Mouse (Mus musculus): ENCODE data around the gene Klhl31.

Gene Klhl31

DNA sequence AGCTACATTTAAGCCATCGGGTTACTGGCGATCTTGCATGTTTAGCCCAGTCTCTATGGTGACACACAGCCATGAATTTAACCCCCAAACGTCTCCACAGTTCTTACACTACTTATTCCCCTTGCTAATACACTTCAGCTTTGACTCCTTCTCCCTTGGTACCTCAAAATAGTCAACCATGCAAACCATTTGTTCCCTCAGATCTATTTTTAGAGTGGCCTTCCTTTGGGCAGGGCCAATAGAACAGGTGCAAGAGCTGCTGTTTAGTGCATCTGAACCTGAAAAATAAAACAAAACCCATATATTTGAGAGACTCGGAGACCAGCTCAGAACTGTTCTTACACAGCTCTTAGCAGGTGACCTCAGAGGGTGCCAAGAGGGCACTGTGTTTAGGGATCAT is 20.4 kb upstream of the Klhl31 start:
- Histone ChIP-seq H3K36me3 (ENCODE audit: control insufficient read depth, insufficient read depth, low read length, poor library complexity, severe bottlenecking) (no peaks in the 10 kb centered on the region), H3K27me3 (ENCODE audit: control insufficient read depth, insufficient read depth, low read length, poor library complexity, severe bottlenecking) (no peaks in the 10 kb centered on the region)
- DNase-seq (ENCODE audit: low read depth, low spot score), result no peak

DNA sequence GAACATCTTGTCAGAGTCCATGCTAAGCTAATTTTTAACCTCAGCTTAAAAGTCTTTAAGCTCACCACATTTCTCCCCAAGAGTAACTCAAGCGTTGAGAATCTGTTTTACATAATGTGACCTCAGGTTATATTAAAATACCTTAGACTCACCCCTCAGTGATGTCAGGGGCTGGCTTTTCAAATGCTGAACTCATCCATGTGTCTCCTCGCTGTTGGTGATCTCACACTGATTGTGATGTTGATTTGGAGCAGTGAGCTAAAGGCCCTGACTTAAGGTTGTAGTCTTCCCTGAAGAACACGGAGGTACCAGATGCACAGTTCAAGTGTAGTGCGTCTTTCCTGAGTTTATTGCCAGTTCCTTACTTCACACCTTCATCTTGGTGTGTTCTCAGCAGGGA is 19.5 kb upstream of the Klhl31 start:
- no peaks in the 10 kb centered on the region for H3K36me3 ChIP-seq (ENCODE audit: control insufficient read depth, insufficient read depth, low read length, poor library complexity, severe bottlenecking)
- DNase-seq (ENCODE audit: low read depth, low spot score), result peak; percentile 50
- no peaks in the 10 kb centered on the region for H3K27me3 ChIP-seq (ENCODE audit: control insufficient read depth, insufficient read depth, low read length, poor library complexity, severe bottlenecking)

DNA sequence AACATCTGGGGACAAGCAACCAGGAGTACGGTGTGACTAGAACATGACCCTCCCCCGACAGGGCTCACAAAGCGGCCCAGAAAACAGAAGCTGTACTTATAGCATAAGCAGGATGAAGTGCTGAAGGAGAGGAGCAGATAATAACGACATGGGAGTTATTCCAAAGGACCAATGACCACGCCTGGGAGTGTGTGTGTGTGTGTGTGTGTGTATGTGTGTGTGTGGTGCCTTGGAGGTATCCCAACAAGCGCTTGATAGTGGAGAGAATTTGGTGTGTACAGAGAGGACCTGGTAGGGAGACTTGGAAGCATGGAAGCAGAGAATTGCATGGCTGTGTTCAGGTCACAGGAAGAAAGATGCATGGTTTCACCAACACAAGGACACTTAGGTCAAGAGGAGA is 18.5 kb upstream of the Klhl31 start:
- Histone ChIP-seq H3K27me3 (ENCODE audit: control insufficient read depth, insufficient read depth, low read length, poor library complexity, severe bottlenecking) (no peaks in the 10 kb centered on the region), H3K36me3 (ENCODE audit: control insufficient read depth, insufficient read depth, low read length, poor library complexity, severe bottlenecking) (no peaks in the 10 kb centered on the region)

DNA sequence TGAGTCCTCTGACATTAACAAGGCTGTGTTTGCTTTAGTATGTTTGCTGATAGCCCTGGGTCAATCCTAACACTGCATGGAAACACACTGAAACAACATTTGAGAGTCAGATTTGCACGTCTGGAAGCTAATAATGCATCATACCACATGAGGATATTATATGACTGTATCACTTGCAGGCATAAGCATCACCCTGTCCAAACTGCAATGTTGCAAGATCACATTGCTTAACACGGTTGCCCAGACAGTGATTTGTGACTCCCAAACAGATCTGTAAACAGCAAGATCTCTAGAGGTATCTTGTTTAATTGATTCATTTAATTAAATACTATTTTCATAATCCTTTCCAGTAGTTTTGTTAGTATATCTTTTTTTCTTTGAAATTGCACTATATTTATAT is 17.9 kb upstream of the Klhl31 start:
- no peaks in the 10 kb centered on the region for H3K27me3 ChIP-seq (ENCODE audit: control insufficient read depth, insufficient read depth, low read length, poor library complexity, severe bottlenecking)
- no peak for DNase-seq (ENCODE audit: low read depth, low spot score)

More for the DNA sequence above, 18.5 kb upstream of the Klhl31 start:
- DNase-seq (ENCODE audit: low read depth, low spot score), result no peak

DNA sequence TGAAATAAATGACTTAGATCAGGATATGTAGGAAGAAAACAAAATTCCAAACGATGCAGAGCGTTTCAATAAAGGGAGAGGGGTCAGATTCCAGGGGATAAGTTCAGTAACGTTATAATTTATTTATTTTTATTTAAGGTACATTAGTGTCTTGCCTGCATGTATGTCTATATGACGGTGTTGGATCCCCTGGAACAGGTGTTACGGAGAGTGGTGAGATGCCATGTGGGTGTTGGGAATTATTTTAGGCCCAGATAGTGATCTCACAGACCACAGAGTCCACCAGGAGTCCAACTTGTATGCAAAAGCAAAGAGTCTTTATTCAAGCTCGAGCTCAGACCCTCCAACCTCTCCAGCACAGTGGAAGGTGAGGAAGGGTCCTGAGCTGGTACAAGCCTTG is 16.2 kb upstream of the Klhl31 start:
- no peak for DNase-seq (ENCODE audit: low read depth, low spot score)
- Histone ChIP-seq H3K27me3 (ENCODE audit: control insufficient read depth, insufficient read depth, low read length, poor library complexity, severe bottlenecking) (no peaks in the 10 kb centered on the region), H3K36me3 (ENCODE audit: control insufficient read depth, insufficient read depth, low read length, poor library complexity, severe bottlenecking) (no peaks in the 10 kb centered on the region)

More for the DNA sequence above, 17.9 kb upstream of the Klhl31 start:
- H3K36me3 ChIP-seq (ENCODE audit: control insufficient read depth, insufficient read depth, low read length, poor library complexity, severe bottlenecking), result no peaks in the 10 kb centered on the region

DNA sequence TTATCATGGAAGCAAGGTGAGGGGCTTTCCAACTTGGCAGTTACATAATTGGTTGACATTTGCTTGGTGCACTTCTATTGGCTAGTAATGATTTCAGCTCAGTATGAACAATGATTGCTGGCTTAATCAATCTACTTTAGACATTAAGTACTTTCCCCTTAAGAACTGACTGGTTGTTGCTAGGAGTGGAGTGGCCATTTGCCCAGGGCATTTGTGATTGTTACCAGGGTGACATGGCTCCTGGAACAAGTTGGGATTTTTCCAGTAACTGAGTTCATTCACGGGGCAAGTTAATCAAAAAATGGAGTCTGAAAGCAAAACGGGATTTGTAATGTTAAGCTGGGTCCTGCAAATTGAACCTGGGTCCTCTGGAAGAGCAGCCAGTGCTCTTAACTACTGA is 15.8 kb upstream of the Klhl31 start:
- DNase-seq (ENCODE audit: low read depth, low spot score), result no peak
- no peaks in the 10 kb centered on the region for H3K27me3 ChIP-seq (ENCODE audit: control insufficient read depth, insufficient read depth, low read length, poor library complexity, severe bottlenecking)
- H3K36me3 ChIP-seq (ENCODE audit: control insufficient read depth, insufficient read depth, low read length, poor library complexity, severe bottlenecking), result no peaks in the 10 kb centered on the region

DNA sequence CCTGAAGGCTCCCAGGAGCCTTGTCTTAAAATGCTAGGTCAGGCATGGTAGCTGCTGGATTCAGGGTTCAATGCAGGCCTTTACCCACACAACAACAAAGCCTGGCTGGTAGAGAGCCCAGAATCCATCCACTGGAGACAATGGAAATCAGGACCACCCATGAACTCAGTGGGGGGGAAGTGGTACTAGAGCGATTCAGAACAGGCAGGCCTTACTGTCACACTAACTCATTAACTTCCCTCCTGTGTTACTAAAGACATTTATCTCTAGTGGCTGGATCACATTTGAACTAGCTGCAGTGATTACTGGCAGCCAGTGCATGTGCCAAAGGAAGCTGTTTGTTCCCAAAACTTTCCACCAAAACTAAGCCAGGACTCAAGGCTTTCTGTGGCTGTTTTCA is 13.4 kb upstream of the Klhl31 start:
- no peaks in the 10 kb centered on the region for H3K36me3 ChIP-seq (ENCODE audit: control insufficient read depth, insufficient read depth, low read length, poor library complexity, severe bottlenecking)
- no peak for DNase-seq (ENCODE audit: low read depth, low spot score)
- no peaks in the 10 kb centered on the region for H3K27me3 ChIP-seq (ENCODE audit: control insufficient read depth, insufficient read depth, low read length, poor library complexity, severe bottlenecking)

DNA sequence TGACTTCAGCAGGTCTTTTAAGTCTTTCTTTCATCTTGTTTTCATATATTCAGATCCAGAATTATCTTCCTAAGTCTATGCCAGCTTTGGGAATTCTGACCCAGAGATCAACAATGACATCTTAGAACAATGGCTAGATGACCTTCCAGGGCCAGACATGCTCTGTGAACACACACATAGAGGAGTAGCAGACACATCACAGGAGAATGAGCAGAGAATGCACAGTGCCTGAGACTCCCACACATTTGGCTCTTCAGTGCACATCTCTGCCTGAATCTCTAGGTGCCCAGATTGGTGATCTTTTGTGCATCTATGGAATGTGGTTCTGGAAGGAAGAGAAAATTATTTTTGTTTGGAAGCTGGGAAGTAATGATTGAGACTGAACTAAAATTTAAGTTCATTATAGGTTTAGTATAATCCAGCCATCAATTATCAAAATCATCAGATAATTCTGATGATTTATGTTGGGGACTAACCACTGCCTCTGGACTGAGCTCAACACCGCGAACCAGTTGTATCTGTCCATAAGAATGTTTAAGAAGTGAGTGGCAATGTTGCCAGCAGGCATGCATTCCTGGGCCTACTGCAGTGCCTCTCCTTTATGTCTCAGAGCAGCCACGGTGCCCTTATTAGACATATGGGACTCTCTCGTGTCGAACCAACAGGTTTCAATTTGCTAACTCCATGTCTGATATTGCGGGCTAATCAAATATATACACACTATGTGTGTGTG is 12.8 kb upstream of the Klhl31 start:
- Histone ChIP-seq H3K36me3 (ENCODE audit: control insufficient read depth, insufficient read depth, low read length, poor library complexity, severe bottlenecking) (no peaks in the 10 kb centered on the region), H3K27me3 (ENCODE audit: control insufficient read depth, insufficient read depth, low read length, poor library complexity, severe bottlenecking) (no peaks in the 10 kb centered on the region)
- no peak for DNase-seq (ENCODE audit: low read depth, low spot score)

DNA sequence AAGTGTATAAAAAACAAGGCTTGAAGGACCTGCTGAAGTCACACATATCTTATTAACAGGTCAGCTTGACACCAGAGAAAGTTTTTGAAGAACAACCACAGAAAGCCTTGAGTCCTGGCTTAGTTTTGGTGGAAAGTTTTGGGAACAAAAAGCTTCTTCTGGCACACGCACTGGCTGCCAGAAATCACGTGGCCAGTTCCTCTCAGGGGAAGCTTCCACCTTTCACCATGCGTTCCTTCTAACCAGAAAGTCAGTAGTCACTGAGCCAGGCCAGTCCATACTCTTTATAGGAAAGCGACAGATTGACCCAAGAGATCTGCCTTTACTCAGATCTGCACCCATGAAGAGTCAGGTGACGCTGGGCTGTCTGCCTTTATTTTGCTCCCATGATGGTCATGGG is 12.1 kb upstream of the Klhl31 start:
- Histone ChIP-seq H3K36me3 (ENCODE audit: control insufficient read depth, insufficient read depth, low read length, poor library complexity, severe bottlenecking) (no peaks in the 10 kb centered on the region), H3K27me3 (ENCODE audit: control insufficient read depth, insufficient read depth, low read length, poor library complexity, severe bottlenecking) (no peaks in the 10 kb centered on the region)
- DNase-seq (ENCODE audit: low read depth, low spot score), result no peak

DNA sequence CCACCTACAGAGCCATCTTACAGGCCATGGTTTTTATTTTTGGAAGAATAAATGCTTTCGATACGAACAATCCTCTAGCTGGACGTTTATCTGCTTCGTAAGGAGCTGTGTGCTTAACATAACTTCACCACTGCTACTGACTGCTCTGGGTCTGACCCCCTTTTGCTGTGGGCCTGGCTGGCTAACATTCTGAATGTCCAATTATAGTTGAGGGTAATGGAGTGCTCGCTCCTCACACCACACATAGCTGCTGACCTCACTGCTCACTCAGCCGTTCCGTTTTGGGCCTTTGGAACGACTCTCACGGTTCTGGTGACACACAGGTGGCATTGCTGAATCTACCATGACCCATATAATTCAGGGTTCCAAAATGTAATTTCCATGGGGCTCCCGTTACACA is 7.6 kb upstream of the Klhl31 start:
- H3K36me3 ChIP-seq (ENCODE audit: control insufficient read depth, insufficient read depth, low read length, poor library complexity, severe bottlenecking), result no peaks in the 10 kb centered on the region
- H3K27me3 ChIP-seq (ENCODE audit: control insufficient read depth, insufficient read depth, low read length, poor library complexity, severe bottlenecking), result no peaks in the 10 kb centered on the region
- no peak for DNase-seq (ENCODE audit: low read depth, low spot score)

DNA sequence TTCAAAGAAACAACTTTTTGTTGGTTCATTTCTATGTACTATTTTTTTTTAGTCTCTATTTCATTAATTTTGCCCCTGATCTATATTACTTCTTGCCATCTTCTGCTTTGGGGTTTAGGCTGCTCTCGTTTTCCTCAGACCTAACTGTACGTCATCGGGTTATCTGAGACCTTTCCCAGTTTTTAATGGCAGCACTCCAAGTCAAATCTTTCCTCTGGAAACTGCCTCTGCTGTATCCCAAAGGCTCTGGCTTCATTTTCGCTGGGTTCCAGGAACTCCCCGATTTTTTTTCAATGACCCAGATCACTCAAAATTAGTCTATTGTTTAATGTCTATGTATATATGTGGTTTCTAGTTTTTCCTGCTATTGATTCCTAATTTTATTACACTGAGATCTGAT is 6.6 kb upstream of the Klhl31 start:
- DNase-seq (ENCODE audit: low read depth, low spot score), result no peak
- Histone ChIP-seq H3K27me3 (ENCODE audit: control insufficient read depth, insufficient read depth, low read length, poor library complexity, severe bottlenecking) (no peaks in the 10 kb centered on the region), H3K36me3 (ENCODE audit: control insufficient read depth, insufficient read depth, low read length, poor library complexity, severe bottlenecking) (no peaks in the 10 kb centered on the region)

DNA sequence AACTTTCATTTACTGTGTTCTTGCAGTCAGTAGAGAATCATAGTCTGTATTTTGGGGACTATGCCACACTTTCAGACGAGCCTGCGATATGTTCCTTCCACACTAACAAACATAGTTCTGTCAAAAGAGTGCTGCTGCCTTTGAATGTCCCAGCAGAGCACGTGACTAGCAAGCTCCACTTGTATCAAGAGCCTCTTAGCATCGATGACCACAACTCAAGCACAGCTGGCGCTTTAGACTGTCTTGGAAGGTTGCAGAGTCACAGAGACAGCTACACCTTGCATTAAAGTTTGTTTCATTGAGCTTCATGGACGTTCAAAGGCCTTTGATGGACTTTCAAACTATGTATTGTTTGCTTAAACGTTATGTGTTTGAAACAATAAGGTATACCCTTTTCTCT is 5.5 kb upstream of the Klhl31 start:
- no peak for DNase-seq (ENCODE audit: low read depth, low spot score)
- no peaks in the 10 kb centered on the region for H3K36me3 ChIP-seq (ENCODE audit: control insufficient read depth, insufficient read depth, low read length, poor library complexity, severe bottlenecking)
- H3K27me3 ChIP-seq (ENCODE audit: control insufficient read depth, insufficient read depth, low read length, poor library complexity, severe bottlenecking), result no peaks in the 10 kb centered on the region

DNA sequence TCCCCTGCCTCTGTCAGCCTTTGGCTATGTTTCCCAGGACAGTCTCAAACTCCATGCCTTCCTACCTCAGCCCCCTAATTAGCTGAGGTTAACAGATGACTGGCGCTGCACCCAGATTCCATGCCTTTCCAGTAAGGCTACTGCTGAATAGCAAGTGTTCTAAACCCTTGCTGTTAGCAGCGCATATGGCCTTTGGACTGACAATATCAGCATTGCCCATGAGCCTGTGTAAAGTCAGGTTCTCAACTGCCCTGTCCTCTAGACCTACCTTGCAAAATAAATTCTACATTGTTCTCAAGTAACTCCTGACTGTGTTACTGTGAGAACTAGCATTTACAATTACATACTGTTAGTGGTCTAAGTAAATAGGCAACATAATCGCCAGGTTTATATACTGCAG is 3.9 kb upstream of the Klhl31 start:
- H3K36me3 ChIP-seq (ENCODE audit: control insufficient read depth, insufficient read depth, low read length, poor library complexity, severe bottlenecking), result no peaks in the 10 kb centered on the region
- DNase-seq (ENCODE audit: low read depth, low spot score), result no peak
- no peaks in the 10 kb centered on the region for H3K27me3 ChIP-seq (ENCODE audit: control insufficient read depth, insufficient read depth, low read length, poor library complexity, severe bottlenecking)

DNA sequence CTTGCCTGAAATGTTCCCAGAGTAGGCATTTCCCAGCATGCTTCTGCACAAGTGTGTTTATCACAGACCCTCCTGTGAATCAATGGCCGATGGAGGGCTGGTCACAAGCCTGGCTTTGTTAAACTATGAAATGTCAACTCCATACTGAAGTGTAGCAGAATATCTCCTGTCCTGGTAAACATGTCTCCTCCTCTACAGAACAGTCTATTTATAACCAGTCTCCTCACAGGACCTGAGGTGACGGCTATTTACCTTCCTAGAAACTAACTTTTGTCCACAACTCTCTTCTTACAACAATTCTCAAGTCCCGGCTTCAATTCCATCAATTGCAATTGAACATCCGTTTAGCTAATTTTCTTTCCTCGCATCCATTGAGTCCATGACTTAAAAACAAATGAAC is 297 bp upstream of the Klhl31 start:
- Histone ChIP-seq H3K36me3 (ENCODE audit: control insufficient read depth, insufficient read depth, low read length, poor library complexity, severe bottlenecking) (no peaks in the 10 kb centered on the region), H3K27me3 (ENCODE audit: control insufficient read depth, insufficient read depth, low read length, poor library complexity, severe bottlenecking) (no peaks in the 10 kb centered on the region)
- no peak for DNase-seq (ENCODE audit: low read depth, low spot score)

DNA sequence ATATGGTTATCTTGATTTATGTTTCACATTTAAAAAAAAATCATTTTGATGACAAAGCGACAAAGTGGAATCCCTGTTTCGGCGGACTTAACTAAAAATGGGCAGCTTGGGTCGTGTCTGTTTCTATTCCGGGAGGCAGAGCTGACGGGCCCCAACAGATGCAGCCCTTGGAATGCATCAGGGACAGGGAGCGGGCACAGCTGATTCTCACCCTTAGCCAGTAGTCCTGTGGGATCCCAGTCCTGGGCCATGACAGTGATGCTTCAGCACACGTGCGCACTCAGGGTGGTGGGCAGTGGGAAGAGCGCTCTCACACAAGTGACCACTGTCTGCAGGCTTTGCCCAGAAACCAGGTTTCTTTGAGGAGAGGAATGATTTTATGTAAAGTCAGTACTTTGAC is 1.1 kb downstream of the Klhl31 start:
- Histone ChIP-seq H3K27me3 (ENCODE audit: control insufficient read depth, insufficient read depth, low read length, poor library complexity, severe bottlenecking) (no peaks in the 10 kb centered on the region), H3K36me3 (ENCODE audit: control insufficient read depth, insufficient read depth, low read length, poor library complexity, severe bottlenecking) (no peaks in the 10 kb centered on the region)
- no peak for DNase-seq (ENCODE audit: low read depth, low spot score)

DNA sequence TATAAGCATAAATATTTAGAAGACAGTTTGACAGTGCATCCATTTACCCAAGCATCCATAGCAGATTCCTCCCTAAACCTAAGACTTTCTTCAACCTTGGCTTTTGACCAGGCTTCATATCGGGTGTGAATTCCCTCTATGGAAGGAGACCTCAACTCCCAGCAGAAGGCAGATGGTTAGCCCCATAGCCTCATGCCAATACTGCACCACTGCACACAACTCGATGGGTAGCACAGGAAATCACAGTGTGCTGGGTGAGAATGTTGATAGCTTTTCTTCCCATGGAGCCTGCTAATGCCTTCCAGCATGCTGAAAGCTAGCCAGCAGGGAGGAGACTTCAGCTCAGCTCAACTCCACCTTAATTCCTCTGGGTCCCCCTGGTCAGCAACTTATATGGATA is 8.9 kb downstream of the Klhl31 start:
- no peak for DNase-seq (ENCODE audit: low read depth, low spot score)
- H3K36me3 ChIP-seq (ENCODE audit: control insufficient read depth, insufficient read depth, low read length, poor library complexity, severe bottlenecking), result no peaks in the 10 kb centered on the region
- H3K27me3 ChIP-seq (ENCODE audit: control insufficient read depth, insufficient read depth, low read length, poor library complexity, severe bottlenecking), result no peaks in the 10 kb centered on the region

Measured in splenic B cell, adult 2 months (primary cell).